Mouse (Mus musculus) left cerebral cortex, adult 2 months (tissue): ENCODE data around the gene Slco2a1. TPM values are rescaled to one million over a fixed set of nuclear protein-coding genes. Genes with fewer than 3 reads are reported as not detected.
"Not testable (repeated sequence)": the region's sequence is repeated elsewhere in the genome, so short reads cannot be mapped to it uniquely, and the experiment has no call there.

Experiments used
- DNase-seq, 2 experiments: peaks; one replicate each; pipeline ENCODE4 v3.0.0; 2021 to 2022; ENCODE audit warnings: low spot score in 2 of 2, mixed read lengths in 1 of 2; ENCODE audit errors: extremely low spot score in 1 of 2
- H3K27ac ChIP-seq: fragments of 200-600 bp; 2 replicates; pipeline ENCODE4 v1.8.1; 2022
- H3K4me3 ChIP-seq: fragments of 200-600 bp; 2 replicates; pipeline ENCODE4 v1.8.1; 2022
- CTCF ChIP-seq: fragments of 200-600 bp; IDR thresholded peaks from 2 replicates; pipeline ENCODE4 v1.8.1; 2022; ENCODE audit warnings: antibody characterized with exemption, mild to moderate bottlenecking, moderate library complexity
- intact Hi-C: fragments of 180-260 bp; cut with DNase I; formaldehyde crosslinking; loops from one replicate; pipeline ENCODE4 v1.15.1; 2025
- total RNA-seq, 2 experiments: library from RNA; stranded (reverse); gene quantifications; 2 replicates each; pipeline ENCODE4 v1.2.3; 2021

The Slco2a1 gene
- total RNA-seq, 2 experiments from 2014 or later = 0.89 to 1.2 TPM

DNA sequence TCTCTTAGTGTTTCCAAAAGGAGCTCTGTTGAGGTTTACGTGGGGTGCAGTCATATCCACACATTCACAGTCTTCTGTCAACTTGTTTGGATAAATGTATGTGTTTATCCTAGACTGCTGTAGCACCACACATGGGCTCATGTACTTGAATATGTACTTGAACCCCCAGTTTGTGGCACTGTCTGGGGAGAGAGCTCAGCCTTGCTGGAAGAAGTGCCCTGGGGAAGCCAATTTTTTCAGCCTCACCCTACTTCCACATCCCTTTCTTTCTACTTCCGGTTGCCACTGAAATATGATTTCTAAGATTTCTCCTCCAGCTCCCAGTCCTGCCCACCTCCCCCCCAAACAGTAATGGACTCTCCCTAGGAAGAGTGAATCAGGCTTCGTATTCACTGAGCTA, 105.2 kb downstream of the Slco2a1 start:
- TF ChIP-seq CTCF = no peak
- DNase-seq = no peak
- intact Hi-C loops = loop anchor here (2.0 to 5.0 kb wide), 5 partner anchors 17 to 209 kb away; partner anchors contain the start of genes Rab6b and Srprb
- Histone ChIP-seq H3K27ac (no peak overlapping the region), H3K4me3 (no peak overlapping the region)

DNA sequence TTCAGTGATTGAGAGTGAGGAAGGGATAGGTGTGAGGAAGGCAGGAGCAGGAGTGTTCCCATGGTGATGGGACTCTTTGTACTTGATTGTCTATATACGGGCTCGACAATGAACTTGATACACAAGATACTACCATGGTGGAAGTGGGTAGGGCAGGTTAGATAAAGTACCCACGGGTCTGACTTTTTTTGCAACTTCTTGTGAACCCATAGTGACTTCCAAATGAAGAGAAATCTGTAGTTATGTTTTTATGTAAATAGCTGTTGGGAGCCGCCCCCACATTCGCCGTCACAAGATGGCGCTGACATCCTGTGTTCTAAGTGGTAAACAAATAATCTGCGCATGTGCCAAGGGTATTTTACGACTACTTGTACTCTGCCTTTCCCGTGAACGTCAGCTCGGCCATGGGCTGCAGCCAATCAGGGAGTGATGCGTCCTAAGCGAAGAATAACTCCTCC, 119.9 kb downstream of the Slco2a1 start:
- H3K27ac ChIP-seq, DNase-seq, intact Hi-C loops: not testable (repeated sequence)
- H3K4me3 ChIP-seq = 0 out of 2 replicates have a peak overlapping the region, but pooled peaks have one; percentile 14

DNA sequence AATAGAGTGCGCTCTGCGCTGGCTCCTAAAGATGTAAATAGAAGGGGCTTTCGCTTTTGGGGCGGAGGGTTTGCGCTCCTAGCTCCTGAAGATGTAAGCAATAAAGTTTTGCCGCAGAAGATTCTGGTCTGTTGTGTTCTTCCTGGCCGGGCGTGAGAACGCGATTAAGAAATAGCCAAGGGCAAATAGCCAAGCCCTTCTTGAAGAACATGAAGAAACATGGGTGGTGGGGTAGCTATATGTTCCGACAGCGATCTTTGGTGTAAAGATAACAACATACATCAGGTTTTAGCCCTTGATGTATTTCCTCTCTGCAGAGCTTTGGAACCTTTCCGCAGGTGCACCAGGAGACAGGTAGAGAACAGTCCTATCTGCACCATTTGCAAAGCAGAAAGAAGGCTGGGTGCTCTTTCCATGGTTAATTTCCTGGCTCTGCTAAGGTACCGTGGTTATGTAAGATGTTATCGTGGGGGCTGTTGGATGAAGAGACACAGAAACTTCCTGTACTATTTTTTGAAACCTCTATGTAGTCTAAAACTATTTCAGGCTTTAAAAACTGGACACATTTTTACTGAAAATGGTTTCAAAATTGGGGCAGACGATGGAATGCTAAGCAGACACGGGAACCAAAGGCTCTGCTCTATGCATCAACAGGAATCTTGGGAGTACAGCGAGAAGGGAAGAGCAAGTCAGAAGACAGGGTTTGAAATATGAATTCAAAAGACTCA, 120.6 kb downstream of the Slco2a1 start:
- no peak for DNase-seq
- Histone ChIP-seq H3K4me3 (peak overlapping the region; percentile 43), H3K27ac (peak overlapping the region; percentile 88)
- intact Hi-C loops = no loop called here
- TF ChIP-seq CTCF = no peak

- intact Hi-C loops = loop anchor here (2.0 to 5.0 kb wide), 2 partner anchors 17 to 37 kb away; no protein-coding TSS in a partner anchor
- no peak for TF ChIP-seq CTCF
- peak overlapping the region; percentile 88 for H3K27ac ChIP-seq
- no peak overlapping the region for H3K4me3 ChIP-seq
- DNase-seq = no peak
Observed at GRCm38 (mm10) chr9:103109911-103110310, 121.4 kb downstream of the Slco2a1 start.

GRCm38 (mm10) chr9:103110727-103111501, 122.4 kb downstream of the Slco2a1 start:
- Histone ChIP-seq H3K4me3 (peak overlapping the region; percentile 81), H3K27ac (peak overlapping the region; percentile 95)
- DNase-seq = no peak
- no peak for TF ChIP-seq CTCF
- intact Hi-C loops = loop anchor here (2.0 to 5.0 kb wide), 2 partner anchors 18 to 36 kb away; no protein-coding TSS in a partner anchor

DNA sequence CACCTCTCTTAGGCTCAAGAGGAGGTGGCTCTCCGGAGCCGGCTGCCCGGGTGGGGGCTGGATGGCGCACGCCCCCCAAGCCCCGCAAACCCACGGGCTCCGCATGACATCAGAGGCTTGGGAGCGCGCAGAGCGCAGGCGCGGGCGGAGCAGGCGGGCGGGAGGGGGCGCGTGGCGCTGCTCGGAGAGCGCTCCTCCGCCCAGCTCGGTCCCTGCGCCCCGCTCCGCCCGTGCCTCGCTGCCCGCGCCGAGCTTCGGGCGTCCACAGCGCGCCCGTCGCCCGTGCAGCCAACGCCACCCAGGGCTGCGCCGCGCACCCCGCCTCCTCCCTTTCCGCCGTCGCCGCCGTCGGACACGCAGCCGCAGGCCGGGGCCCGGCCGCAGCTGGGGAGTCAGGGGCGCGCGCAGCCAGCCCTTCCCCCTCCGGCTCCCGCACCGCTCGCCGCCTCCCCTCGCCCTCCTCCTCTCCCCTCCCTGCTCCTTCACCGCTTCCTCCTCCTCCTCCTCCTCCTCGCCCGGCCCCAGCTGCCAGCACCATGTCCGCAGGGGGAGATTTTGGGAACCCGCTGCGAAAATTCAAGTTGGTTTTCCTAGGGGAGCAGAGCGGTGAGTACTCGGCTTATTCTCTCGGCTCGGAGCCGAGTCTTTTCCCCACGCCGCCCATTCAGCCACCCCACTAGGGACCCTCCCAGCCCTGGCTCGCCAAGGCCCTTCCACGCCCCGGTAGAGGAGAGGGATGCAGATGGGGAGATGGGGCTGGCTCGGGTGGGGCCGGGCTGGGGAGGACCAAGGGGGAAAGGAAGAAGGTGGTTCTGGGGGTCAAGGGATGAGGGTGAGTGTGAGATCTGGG, 123.3 kb downstream of the Slco2a1 start, which contains the start of gene Rab6b:
Gene Rab6b, plus strand, starts transcription at position 167 of the 850 bp plus-strand sequence.
- Histone ChIP-seq H3K4me3 (peak within 1 kb of the TSS; percentile 81), H3K27ac (peak within 1 kb of the TSS; percentile 95)
- DNase-seq = peak; percentile 81 to 86
- intact Hi-C loops = loop anchor here (1.0 to 5.0 kb wide), 3 partner anchors 19 to 35 kb away; no protein-coding TSS in a partner anchor
- no peak for TF ChIP-seq CTCF

DNA sequence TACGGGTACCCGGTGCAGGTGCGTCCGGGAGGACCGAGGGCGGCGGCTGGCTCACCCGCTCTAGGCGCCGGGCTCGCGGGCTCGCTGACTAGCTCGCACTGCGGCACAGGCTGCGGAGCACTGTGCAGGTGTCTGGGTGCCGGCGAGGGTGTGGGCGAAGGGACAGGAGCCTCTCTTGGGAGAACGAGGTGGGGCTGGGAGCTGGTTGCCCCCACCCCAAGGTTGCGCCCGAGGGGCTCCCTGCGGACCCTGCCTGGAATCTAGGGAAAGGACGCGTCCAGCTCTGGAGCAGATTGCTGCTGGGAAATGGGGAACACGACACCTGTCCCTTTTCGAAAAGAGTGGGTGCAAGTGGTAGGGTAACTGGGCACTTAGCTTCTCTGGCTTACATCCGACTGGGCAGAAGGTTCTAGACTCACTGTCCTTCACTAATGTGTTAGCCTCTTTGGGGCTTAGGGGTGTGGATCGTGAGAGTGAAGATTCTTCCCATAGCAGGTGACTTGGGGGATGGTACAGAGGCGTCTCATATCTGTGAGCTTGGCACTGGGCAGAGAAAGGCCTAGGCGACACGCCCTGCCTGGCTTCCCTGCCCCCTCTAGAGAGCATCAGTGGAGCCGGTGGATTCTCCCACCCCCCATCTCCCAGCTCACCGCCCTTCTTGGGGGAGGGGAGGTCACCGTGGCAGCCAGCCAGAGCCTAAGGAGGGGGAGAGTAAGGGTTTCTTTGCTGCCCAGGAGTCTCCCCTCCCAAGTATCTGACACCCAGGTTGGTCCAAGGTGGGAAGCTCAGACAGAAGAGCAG, 124.2 kb downstream of the Slco2a1 start:
- intact Hi-C loops = loop anchor here (1.0 to 5.0 kb wide), 2 partner anchors 22 to 35 kb away; no protein-coding TSS in a partner anchor
- peak overlapping the region; percentile 81 for H3K4me3 ChIP-seq
- peak; percentile 44 to 47 for DNase-seq
- TF ChIP-seq CTCF = no peak
- peak overlapping the region; percentile 95 for H3K27ac ChIP-seq

- H3K27ac ChIP-seq = peak overlapping the region; percentile 95
- H3K4me3 ChIP-seq = peak overlapping the region; percentile 81
- no peak for TF ChIP-seq CTCF
- intact Hi-C loops = loop anchor here (5.0 kb wide), 1 partner anchor 34 kb away; no protein-coding TSS in a partner anchor
- DNase-seq = peak; percentile 73 to 74
Observed at GRCm38 (mm10) chr9:103113351-103113750, 124.8 kb downstream of the Slco2a1 start.

DNA sequence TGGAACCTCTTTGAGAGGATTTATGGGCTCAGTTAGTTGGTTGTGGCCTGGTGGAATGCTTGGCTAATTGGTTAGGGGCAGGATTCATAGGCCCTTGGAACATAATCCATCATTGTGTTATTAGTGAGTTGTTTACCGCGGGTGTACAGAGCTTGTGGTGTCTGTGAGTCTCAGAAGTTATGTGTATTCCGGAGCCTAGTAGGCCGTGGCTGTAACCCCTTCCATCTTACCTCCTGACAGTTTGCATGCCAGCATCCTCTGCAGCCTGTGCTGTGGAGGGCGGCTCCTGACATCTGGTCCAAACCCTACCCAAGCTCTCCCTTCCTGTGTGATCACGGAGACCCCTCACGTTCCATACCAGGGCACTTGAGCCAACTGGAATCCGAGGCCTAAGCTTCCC, 125.8 kb downstream of the Slco2a1 start:
- TF ChIP-seq CTCF = no peak
- Histone ChIP-seq H3K27ac (0 out of 2 replicates have a peak overlapping the region, but pooled peaks have one; percentile 41), H3K4me3 (peak overlapping the region; percentile 81)
- intact Hi-C loops = loop anchor here (5.0 kb wide), 1 partner anchor 33 kb away; no protein-coding TSS in a partner anchor
- DNase-seq = no peak

- Histone ChIP-seq H3K4me3 (peak overlapping the region; percentile 81), H3K27ac (peak overlapping the region; percentile 32; the same call in 1 of the 2 replicates)
- TF ChIP-seq CTCF = no peak
- intact Hi-C loops = loop anchor here (5.0 kb wide), 1 partner anchor 32 kb away; no protein-coding TSS in a partner anchor
- no peak for DNase-seq
Observed at GRCm38 (mm10) chr9:103114901-103115300, 126.4 kb downstream of the Slco2a1 start.
